Mouse (Mus musculus) ES-E14 (cell line): ENCODE measurements around the gene Minos1.

Source experiments
- CHD2 ChIP-seq: IDR thresholded peaks from 2 replicates; pipeline ENCODE4 v1.6.1; 2014; ENCODE audit warnings: mild to moderate bottlenecking, low read depth, low read length, inconsistent platforms
- HCFC1 ChIP-seq: IDR thresholded peaks from 2 replicates; pipeline ENCODE4 v1.6.1; 2012; ENCODE audit warnings: low read length, inconsistent platforms, borderline replicate concordance; ENCODE audit not compliant: insufficient read depth
- ZC3H11A ChIP-seq: IDR thresholded peaks from 2 replicates; pipeline ENCODE4 v1.6.1; 2012; ENCODE audit warnings: low read depth, mild to moderate bottlenecking, inconsistent platforms, low read length, borderline replicate concordance
- ZNF384 ChIP-seq: IDR thresholded peaks from 2 replicates; pipeline ENCODE4 v1.6.1; 2012; ENCODE audit warnings: low read depth, low read length, inconsistent platforms

DNA sequence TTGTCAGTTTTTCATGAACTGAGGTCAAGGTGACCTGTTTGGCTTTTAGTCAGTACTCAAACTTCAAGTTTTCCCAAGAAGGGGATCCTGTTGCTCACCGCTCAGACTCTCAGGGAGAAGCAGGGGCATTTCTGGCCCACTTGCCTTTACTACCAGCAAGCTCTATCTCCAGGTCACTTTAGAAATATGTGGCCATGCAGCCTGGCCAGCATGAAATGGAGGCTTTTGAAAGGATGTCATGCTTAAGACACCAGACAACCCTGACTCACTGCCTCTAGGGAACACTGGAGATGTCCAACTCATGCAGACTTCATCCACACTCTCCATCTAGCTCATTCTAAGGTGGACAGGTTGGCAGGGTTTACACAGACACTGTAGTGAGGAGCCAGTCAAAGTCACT is 25.5 kb downstream of the Minos1 start:
- TF ChIP-seq ZC3H11A (no peak), HCFC1 (no peak), ZNF384 (no peak), CHD2 (no peak)
